Mouse (Mus musculus) liver, embryonic 15.5 days (tissue): ENCODE results near the gene Rybp. TPM values are rescaled to one million over a fixed set of nuclear protein-coding genes. Genes with fewer than 3 reads are reported as not detected.

Experiments used
- ATAC-seq: fragments of 200-750 bp; cut with Nextera tagmentation; 2 replicates; pipeline ENCODE4 v1.8.0; 2017; ENCODE audit warnings: moderate number of reproducible peaks, mild to moderate bottlenecking, moderate library complexity; ENCODE audit not compliant: insufficient read depth
- H3K27ac ChIP-seq: fragments of 300-500 bp; sonication (generic); replicated peaks from 2 replicates; pipeline ENCODE4 v1.5.1; 2015; ENCODE audit warnings: mild to moderate bottlenecking, inconsistent platforms
- H3K27me3 ChIP-seq: fragments of 300-500 bp; sonication (generic); 2 replicates; pipeline ENCODE4 v1.6.1; 2015; ENCODE audit warnings: mild to moderate bottlenecking, inconsistent platforms
- H3K36me3 ChIP-seq: fragments of 300-500 bp; sonication (generic); replicated peaks from 2 replicates; pipeline ENCODE4 v1.6.1; 2015; ENCODE audit warnings: moderate library complexity, mild to moderate bottlenecking, inconsistent platforms
- H3K4me1 ChIP-seq: fragments of 300-500 bp; sonication (generic); replicated peaks from 2 replicates; pipeline ENCODE4 v1.6.1; 2015; ENCODE audit warnings: inconsistent platforms
- H3K4me2 ChIP-seq: fragments of 300-500 bp; sonication (generic); 2 replicates; pipeline ENCODE4 v1.6.1; 2015; ENCODE audit warnings: moderate library complexity, mild to moderate bottlenecking, inconsistent platforms
- H3K4me3 ChIP-seq: fragments of 300-500 bp; sonication (generic); replicated peaks from 2 replicates; pipeline ENCODE4 v1.5.1; 2015; ENCODE audit warnings: mild to moderate bottlenecking, inconsistent platforms
- H3K9ac ChIP-seq: fragments of 300-500 bp; sonication (generic); 2 replicates; pipeline ENCODE4 v1.6.1; 2015; ENCODE audit warnings: moderate library complexity, mild to moderate bottlenecking, inconsistent platforms
- H3K9me3 ChIP-seq: fragments of 300-500 bp; sonication (generic); replicated peaks from 2 replicates; pipeline ENCODE4 v1.6.1; 2016; ENCODE audit warnings: inconsistent platforms
- WGBS: fragments of 180-500 bp; shearing (Covaris S2); methylation state at CpG from one replicate; pipeline ENCODE4 v1.1.7; 2015; ENCODE audit warnings: mixed read lengths; ENCODE audit not compliant: insufficient replicate concordance; 5-methylcytosine and 5-hydroxymethylcytosine counted together
- polyA plus RNA-seq: library from polyadenylated mRNA; unstranded; fragments of >200 nt; fragmentation: Nextera tagmentation; extraction: Ambion mirVana; gene quantifications from 2 replicates; pipeline ENCODE4 v1.2.1, GENCODE M21; 2015

The Rybp gene
- 5.1 and 5.4 TPM in 2 replicates for polyA plus RNA-seq

- Histone ChIP-seq H3K4me3 (peak within 1 kb of the TSS; percentile 83), H3K27me3 (peaks cover 14% of the 10 kb centered on the region), H3K27ac (peak within 1 kb of the TSS; percentile 94), H3K36me3 (no peaks in the 10 kb centered on the region), H3K4me1 (peaks cover 38% of the 10 kb centered on the region), H3K9ac (peak within 1 kb of the TSS; percentile 78), H3K9me3 (no peaks in the 10 kb centered on the region), H3K4me2 (peak within 1 kb of the TSS; percentile 100)
- peak; percentile 88 for ATAC-seq
- under 1% methylated on average over 68 of the region's 112 CpGs for WGBS
Measured at GRCm38 (mm10) chr6:100287334-100288015, at the start of gene Rybp. TSS of gene Rybp (minus strand) at chr6:100287485.

DNA sequence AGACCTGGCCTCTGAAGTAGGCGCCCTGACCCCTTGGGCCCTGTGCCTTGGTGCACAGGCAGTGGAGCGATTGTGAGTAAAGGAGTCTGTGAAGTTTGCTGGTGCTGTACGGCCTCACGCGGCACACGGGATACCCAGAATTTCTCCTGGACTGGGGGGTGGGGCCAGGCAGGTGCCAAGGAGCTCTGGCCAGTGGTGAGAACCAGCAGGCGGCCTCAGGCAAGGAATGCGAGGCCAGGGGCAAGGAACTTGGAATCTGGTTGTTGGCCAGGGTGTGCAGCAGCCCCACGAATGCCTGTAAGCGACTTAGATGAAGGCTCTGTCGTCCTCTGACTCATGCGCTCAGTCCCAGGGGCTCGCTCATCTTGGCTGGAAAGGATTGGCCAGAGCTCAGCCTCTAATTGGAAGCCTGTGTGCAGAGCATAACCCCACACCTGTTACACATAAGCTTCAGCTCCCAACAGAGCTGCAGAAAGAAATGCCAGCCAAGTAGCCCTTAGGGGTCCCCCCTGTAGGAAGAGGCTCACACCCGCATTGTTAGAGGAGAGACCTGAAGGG lies 49.4 kb upstream of the Rybp start:
- 27% methylated on average over 14 of the region's 14 CpGs for WGBS
- ATAC-seq: no peak

GRCm38 (mm10) chr6:100335506-100336144 lies 48.3 kb upstream of the Rybp start:
- 11% methylated on average over 18 of the region's 18 CpGs for WGBS
- H3K27ac ChIP-seq: no peak overlapping the region
- no peaks in the 10 kb centered on the region for H3K9me3 ChIP-seq
- peaks cover 9% of the 10 kb centered on the region for H3K4me1 ChIP-seq
- H3K9ac ChIP-seq: no peak overlapping the region
- peak overlapping the region; percentile 4; the same call in 1 of the 2 replicates for H3K4me3 ChIP-seq
- ATAC-seq: no peak
- H3K4me2 ChIP-seq: peak overlapping the region; percentile 39
- no peaks in the 10 kb centered on the region for H3K36me3 ChIP-seq
- 0 out of 2 replicates have a peak, but pooled peaks cover 8% of the 10 kb centered on the region for H3K27me3 ChIP-seq

More for the DNA sequence above, 49.4 kb upstream of the Rybp start:
- H3K36me3 ChIP-seq: no peaks in the 10 kb centered on the region
- no peak overlapping the region for H3K4me2 ChIP-seq
- H3K4me1 ChIP-seq: peaks cover 12% of the 10 kb centered on the region
- 0 out of 2 replicates have a peak, but pooled peaks cover 8% of the 10 kb centered on the region for H3K27me3 ChIP-seq
- H3K27ac ChIP-seq: no peak overlapping the region
- H3K9me3 ChIP-seq: no peaks in the 10 kb centered on the region
- H3K4me3 ChIP-seq: no peak overlapping the region
- no peak overlapping the region for H3K9ac ChIP-seq

DNA sequence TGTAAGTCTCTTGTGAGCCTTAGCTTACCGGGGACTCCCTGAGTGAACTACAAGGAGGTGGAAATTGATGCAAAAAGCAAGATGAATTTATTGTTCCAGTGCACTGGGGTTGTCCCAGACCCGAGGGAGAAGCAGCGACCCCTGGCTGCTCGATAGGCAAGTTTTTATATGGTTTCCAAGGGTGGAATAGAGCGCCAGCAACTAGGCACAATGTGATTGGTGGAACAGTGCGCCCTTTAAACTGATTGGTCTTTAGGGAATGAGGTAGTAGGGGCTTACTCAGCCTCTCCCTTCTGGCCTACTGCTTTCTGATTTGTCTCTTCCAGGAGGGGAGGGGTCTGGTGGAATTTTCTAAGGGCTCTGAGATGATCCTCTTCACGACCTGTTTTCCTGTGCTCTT lies 46.5 kb upstream of the Rybp start:
- Histone ChIP-seq H3K27ac (no peak overlapping the region), H3K9ac (no peak overlapping the region), H3K4me1 (peaks cover 9% of the 10 kb centered on the region), H3K4me2 (no peak overlapping the region), H3K36me3 (no peaks in the 10 kb centered on the region), H3K4me3 (no peak overlapping the region), H3K9me3 (no peaks in the 10 kb centered on the region), H3K27me3 (0 out of 2 replicates have a peak, but pooled peaks cover 8% of the 10 kb centered on the region)
- ATAC-seq: no peak
- WGBS: 52% methylated on average over 7 of the region's 7 CpGs

GRCm38 (mm10) chr6:100332479-100332878 lies 45.2 kb upstream of the Rybp start:
- Histone ChIP-seq H3K36me3 (no peaks in the 10 kb centered on the region), H3K4me1 (peaks cover 9% of the 10 kb centered on the region), H3K4me3 (no peak overlapping the region)

GRCm38 (mm10) chr6:100331582-100331981 lies 44.3 kb upstream of the Rybp start:
- no peak overlapping the region for H3K4me2 ChIP-seq
- no peak overlapping the region for H3K4me3 ChIP-seq
- peaks cover 4% of the 10 kb centered on the region for H3K4me1 ChIP-seq
- ATAC-seq: no peak
- no peaks in the 10 kb centered on the region for H3K36me3 ChIP-seq
- H3K27me3 ChIP-seq: 0 out of 2 replicates have a peak, but pooled peaks cover 3% of the 10 kb centered on the region
- H3K9me3 ChIP-seq: no peaks in the 10 kb centered on the region
- no peak overlapping the region for H3K27ac ChIP-seq
- no peak overlapping the region for H3K9ac ChIP-seq
- WGBS: 13% methylated on average over 8 of the region's 8 CpGs

More at GRCm38 (mm10) chr6:100332479-100332878, 45.2 kb upstream of the Rybp start:
- no peak overlapping the region for H3K27ac ChIP-seq
- no peaks in the 10 kb centered on the region for H3K9me3 ChIP-seq
- no peak overlapping the region for H3K4me2 ChIP-seq
- ATAC-seq: no peak
- WGBS: 66% methylated on average over 4 of the region's 4 CpGs
- H3K9ac ChIP-seq: no peak overlapping the region
- H3K27me3 ChIP-seq: 0 out of 2 replicates have a peak, but pooled peaks cover 8% of the 10 kb centered on the region

DNA sequence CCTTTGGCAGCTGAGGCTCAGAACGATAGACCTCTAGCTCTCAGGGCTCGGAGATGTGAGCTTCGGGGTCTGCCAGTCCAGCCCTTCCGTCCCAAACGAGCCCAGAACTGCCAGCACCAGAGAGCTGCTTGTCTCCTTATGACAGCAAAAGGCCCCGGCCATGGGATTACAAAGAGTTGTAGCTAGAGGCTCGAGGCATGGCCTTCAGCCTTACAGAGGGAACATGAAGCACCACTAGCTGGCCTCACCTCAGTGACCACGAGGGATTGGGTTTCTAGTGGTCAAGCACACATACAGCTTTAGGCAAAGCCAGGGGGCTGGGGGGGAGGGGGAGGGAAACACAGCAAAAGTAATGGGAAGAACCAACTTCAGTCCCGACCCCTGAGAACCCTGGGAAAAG lies 43.8 kb upstream of the Rybp start:
- Histone ChIP-seq H3K4me2 (no peak overlapping the region), H3K36me3 (no peaks in the 10 kb centered on the region), H3K4me3 (no peak overlapping the region), H3K9ac (no peak overlapping the region), H3K27ac (no peak overlapping the region), H3K27me3 (no peaks in the 10 kb centered on the region), H3K9me3 (no peaks in the 10 kb centered on the region), H3K4me1 (no peaks in the 10 kb centered on the region; the same call in 1 of the 2 replicates)
- WGBS: 48% methylated on average over 9 of the region's 9 CpGs
- ATAC-seq: no peak

DNA sequence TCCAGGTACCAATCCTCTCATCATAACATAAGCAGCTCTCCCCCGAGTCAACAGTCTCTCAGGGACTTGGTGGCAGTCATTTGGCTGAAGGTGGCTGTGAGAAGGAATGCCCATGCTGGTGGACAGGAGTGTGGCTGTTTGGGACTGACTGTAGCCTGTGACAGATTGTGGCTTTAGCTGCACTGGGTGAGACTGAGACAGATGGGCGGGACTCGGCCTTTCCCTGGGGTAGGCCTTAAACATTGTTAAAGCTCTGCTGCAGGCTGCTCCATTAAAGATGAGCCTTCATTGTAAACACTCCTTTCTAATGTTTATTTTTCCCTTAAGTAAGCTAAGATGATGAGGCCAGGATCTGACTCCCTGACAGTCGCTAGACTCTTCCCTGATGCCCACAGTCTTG lies 42.3 kb upstream of the Rybp start:
- Histone ChIP-seq H3K36me3 (no peaks in the 10 kb centered on the region), H3K4me1 (no peaks in the 10 kb centered on the region), H3K4me3 (no peak overlapping the region), H3K27me3 (no peaks in the 10 kb centered on the region), H3K9ac (no peak overlapping the region), H3K27ac (no peak overlapping the region), H3K9me3 (no peaks in the 10 kb centered on the region), H3K4me2 (no peak overlapping the region)
- ATAC-seq: no peak
- 47% methylated on average over 4 of the region's 4 CpGs for WGBS

GRCm38 (mm10) chr6:100327050-100327449 lies 39.8 kb upstream of the Rybp start:
- no peak for ATAC-seq
- H3K27me3 ChIP-seq: no peaks in the 10 kb centered on the region
- H3K9me3 ChIP-seq: no peaks in the 10 kb centered on the region
- no peaks in the 10 kb centered on the region for H3K36me3 ChIP-seq
- no peaks in the 10 kb centered on the region for H3K4me1 ChIP-seq
- no peak overlapping the region for H3K4me2 ChIP-seq
- no peak overlapping the region for H3K9ac ChIP-seq
- WGBS: 53% methylated on average over 5 of the region's 5 CpGs
- no peak overlapping the region for H3K4me3 ChIP-seq
- H3K27ac ChIP-seq: no peak overlapping the region

- no peak for ATAC-seq
- no peak overlapping the region for H3K4me3 ChIP-seq
- no peak overlapping the region for H3K27ac ChIP-seq
- H3K9me3 ChIP-seq: no peaks in the 10 kb centered on the region
- no peaks in the 10 kb centered on the region for H3K27me3 ChIP-seq
- no peak overlapping the region for H3K9ac ChIP-seq
- H3K4me1 ChIP-seq: no peaks in the 10 kb centered on the region
- H3K36me3 ChIP-seq: no peaks in the 10 kb centered on the region
- H3K4me2 ChIP-seq: no peak overlapping the region
- 51% methylated on average over 10 of the region's 10 CpGs for WGBS
Measured at GRCm38 (mm10) chr6:100323756-100324430, 36.6 kb upstream of the Rybp start.

DNA sequence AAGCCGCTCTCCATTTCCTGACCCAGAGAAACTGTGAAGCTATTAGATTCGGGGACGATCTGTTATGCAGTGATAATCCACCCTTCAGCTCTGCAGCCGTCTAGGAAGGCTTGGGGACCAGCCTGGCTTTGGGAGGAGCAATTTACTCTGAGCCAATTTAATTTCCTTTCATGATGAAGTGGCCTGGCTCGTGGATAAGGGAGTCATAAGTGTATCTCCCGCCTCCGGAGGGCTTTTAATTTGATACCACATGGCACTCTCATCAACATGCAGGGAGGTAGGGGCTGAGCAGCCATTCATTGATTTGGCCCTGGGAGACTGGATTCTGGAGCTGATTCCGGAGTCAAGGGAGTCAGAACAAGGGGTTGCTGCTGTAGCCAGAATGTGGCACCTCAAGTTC lies 35.3 kb upstream of the Rybp start:
- H3K27me3 ChIP-seq: no peaks in the 10 kb centered on the region

More for the DNA sequence above, 35.3 kb upstream of the Rybp start:
- H3K4me3 ChIP-seq: no peak overlapping the region
- no peak overlapping the region for H3K9ac ChIP-seq
- H3K9me3 ChIP-seq: no peaks in the 10 kb centered on the region
- no peak overlapping the region for H3K27ac ChIP-seq
- ATAC-seq: no peak
- H3K4me1 ChIP-seq: no peaks in the 10 kb centered on the region
- 45% methylated on average over 8 of the region's 8 CpGs for WGBS
- H3K4me2 ChIP-seq: no peak overlapping the region
- no peaks in the 10 kb centered on the region for H3K36me3 ChIP-seq
